Mouse (Mus musculus): ENCODE measurements around the gene Rab6b. TPM values are rescaled to one million over a fixed set of nuclear protein-coding genes. Genes with fewer than 3 reads are reported as not detected.

Gene Rab6b
- polyA plus RNA-seq (2015; fragmentation: Nextera tagmentation; extraction: Ambion mirVana): 82.5 and 86.2 TPM in 2 replicates

DNA sequence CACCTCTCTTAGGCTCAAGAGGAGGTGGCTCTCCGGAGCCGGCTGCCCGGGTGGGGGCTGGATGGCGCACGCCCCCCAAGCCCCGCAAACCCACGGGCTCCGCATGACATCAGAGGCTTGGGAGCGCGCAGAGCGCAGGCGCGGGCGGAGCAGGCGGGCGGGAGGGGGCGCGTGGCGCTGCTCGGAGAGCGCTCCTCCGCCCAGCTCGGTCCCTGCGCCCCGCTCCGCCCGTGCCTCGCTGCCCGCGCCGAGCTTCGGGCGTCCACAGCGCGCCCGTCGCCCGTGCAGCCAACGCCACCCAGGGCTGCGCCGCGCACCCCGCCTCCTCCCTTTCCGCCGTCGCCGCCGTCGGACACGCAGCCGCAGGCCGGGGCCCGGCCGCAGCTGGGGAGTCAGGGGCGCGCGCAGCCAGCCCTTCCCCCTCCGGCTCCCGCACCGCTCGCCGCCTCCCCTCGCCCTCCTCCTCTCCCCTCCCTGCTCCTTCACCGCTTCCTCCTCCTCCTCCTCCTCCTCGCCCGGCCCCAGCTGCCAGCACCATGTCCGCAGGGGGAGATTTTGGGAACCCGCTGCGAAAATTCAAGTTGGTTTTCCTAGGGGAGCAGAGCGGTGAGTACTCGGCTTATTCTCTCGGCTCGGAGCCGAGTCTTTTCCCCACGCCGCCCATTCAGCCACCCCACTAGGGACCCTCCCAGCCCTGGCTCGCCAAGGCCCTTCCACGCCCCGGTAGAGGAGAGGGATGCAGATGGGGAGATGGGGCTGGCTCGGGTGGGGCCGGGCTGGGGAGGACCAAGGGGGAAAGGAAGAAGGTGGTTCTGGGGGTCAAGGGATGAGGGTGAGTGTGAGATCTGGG, at the start of gene Rab6b:
Rab6b (plus strand) TSS at position 167 of the 850 bp plus-strand sequence.
- under 1% methylated on average over 48 of the region's 81 CpGs for WGBS

GRCm38 (mm10) chr9:103063591-103063990, 48.0 kb upstream of the Rab6b start:
- H3K4me3 ChIP-seq: no peak overlapping the region
- no peak for ATAC-seq (ENCODE audit: low read depth)
- no peak overlapping the region for H3K27ac ChIP-seq (replicated peaks)
- no peaks in the 10 kb centered on the region for H3K27me3 ChIP-seq
- H3K4me1 ChIP-seq (replicated peaks): no peaks in the 10 kb centered on the region
- H3K9me3 ChIP-seq: no peaks in the 10 kb centered on the region
- H3K36me3 ChIP-seq: no peaks in the 10 kb centered on the region
- H3K9ac ChIP-seq: no peak overlapping the region
- no peak overlapping the region for H3K4me2 ChIP-seq
- WGBS: 95% methylated on average over 6 of the region's 6 CpGs

More for the DNA sequence above, at the start of gene Rab6b:
- Histone ChIP-seq H3K27ac (replicated peaks) (peak within 1 kb of the TSS; percentile 96), H3K9me3 (no peaks in the 10 kb centered on the region), H3K9ac (peak within 1 kb of the TSS; percentile 92), H3K27me3 (peaks cover 8% of the 10 kb centered on the region; the same call in 1 of the 2 replicates), H3K4me2 (peak within 1 kb of the TSS; percentile 78), H3K4me1 (replicated peaks) (peaks cover 68% of the 10 kb centered on the region), H3K4me3 (peak within 1 kb of the TSS; percentile 81), H3K36me3 (peaks cover 6% of the 10 kb centered on the region; the same call in 1 of the 2 replicates)
- ATAC-seq (ENCODE audit: low read depth): peak; percentile 79

DNA sequence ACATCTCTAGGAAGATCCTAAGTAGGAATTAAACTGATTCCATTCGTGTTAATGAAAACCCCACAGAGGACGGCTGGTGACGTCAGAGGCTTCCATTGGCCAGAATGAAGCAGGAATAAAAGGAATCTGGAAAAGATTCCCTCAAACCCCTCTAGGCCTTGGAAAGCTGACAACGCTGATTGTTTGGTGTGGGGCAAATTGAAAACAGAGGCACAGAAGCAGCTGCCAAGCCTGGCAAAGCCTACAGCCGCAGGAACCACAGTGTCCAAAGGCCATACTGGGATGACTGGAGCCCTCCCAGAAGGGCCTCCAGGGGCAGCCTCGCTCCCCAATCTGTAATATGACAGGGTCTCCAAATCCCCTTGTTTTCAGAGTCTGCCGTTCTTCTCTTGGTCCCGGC, 44.7 kb upstream of the Rab6b start:
- no peaks in the 10 kb centered on the region for H3K9me3 ChIP-seq
- H3K36me3 ChIP-seq: no peaks in the 10 kb centered on the region
- H3K4me3 ChIP-seq: no peak overlapping the region
- H3K4me2 ChIP-seq: no peak overlapping the region
- no peaks in the 10 kb centered on the region for H3K4me1 ChIP-seq (replicated peaks)
- H3K27ac ChIP-seq (replicated peaks): no peak overlapping the region
- no peak for ATAC-seq (ENCODE audit: low read depth)
- H3K9ac ChIP-seq: no peak overlapping the region
- WGBS: 89% methylated on average over 8 of the region's 8 CpGs
- no peaks in the 10 kb centered on the region for H3K27me3 ChIP-seq

GRCm38 (mm10) chr9:103067651-103068050, 43.9 kb upstream of the Rab6b start:
- Histone ChIP-seq H3K27ac (replicated peaks) (no peak overlapping the region), H3K9me3 (no peaks in the 10 kb centered on the region), H3K36me3 (no peaks in the 10 kb centered on the region), H3K9ac (no peak overlapping the region), H3K4me2 (no peak overlapping the region), H3K4me1 (replicated peaks) (no peaks in the 10 kb centered on the region), H3K27me3 (no peaks in the 10 kb centered on the region), H3K4me3 (no peak overlapping the region)
- ATAC-seq (ENCODE audit: low read depth): no peak
- whole genome bisulfite sequencing: 90% methylated on average over 11 of the region's 11 CpGs

DNA sequence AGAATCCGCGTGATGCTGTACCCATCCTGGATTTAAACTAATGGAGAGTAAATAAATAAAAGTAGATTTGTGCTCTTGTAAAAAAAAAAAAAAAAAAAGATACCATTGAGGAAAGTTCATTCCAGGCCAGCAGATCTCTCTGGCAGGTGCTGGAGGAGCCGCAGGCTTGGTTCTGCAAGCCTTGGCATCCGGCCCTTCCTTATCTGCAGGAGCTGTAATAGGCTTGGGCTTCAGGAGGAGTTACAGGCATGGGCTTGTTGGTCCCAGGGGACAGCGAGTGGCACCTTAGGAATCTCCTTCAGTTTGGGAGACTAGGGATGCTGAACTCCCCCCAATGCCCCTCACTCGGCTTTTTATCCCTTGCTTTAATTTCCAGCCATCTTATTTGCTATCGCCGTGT, 42.8 kb upstream of the Rab6b start:
- no peaks in the 10 kb centered on the region for H3K9me3 ChIP-seq
- no peak overlapping the region for H3K27ac ChIP-seq (replicated peaks)
- H3K9ac ChIP-seq: no peak overlapping the region
- no peak overlapping the region for H3K4me3 ChIP-seq
- 94% methylated on average over 8 of the region's 8 CpGs for WGBS
- no peaks in the 10 kb centered on the region for H3K27me3 ChIP-seq
- no peaks in the 10 kb centered on the region for H3K36me3 ChIP-seq
- no peak overlapping the region for H3K4me2 ChIP-seq
- ATAC-seq (ENCODE audit: low read depth): no peak
- no peaks in the 10 kb centered on the region for H3K4me1 ChIP-seq (replicated peaks)

DNA sequence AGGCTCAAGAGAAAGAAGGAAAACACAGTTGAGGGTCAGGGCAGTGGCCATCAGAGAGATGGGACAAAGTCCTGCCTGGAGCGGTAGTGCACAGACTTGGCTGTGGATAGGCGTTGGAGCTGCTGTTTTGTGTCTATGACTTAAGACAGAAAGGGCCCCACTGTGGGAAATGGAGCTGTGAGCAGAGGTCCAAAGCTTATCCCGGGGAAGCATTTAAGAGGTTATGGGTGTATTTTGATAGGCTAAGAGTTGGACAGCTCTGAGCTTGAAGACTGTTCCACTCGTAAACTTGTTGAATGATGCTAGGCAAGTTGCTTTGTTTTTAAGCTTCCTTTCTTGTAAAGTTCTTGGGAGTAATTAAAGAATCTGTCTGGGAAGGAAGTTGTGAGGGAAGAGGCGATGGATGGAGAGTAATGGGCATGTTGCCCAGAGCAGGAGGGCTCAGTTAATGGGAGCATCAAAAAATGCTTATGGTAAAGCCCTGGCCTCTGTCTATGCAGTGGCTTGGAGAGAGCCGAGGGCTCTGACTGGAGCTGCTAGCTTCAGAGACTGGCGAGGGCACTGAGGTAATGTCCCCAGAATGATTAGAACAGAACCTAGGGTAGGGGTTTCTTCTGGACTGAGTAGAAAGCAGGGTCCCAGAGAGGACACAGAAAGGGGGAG, 39.9 kb upstream of the Rab6b start:
- Histone ChIP-seq H3K36me3 (no peaks in the 10 kb centered on the region), H3K4me1 (replicated peaks) (no peaks in the 10 kb centered on the region), H3K9ac (no peak overlapping the region), H3K4me2 (no peak overlapping the region), H3K9me3 (peaks cover 3% of the 10 kb centered on the region; the same call in 1 of the 2 replicates), H3K27me3 (no peaks in the 10 kb centered on the region), H3K4me3 (no peak overlapping the region), H3K27ac (replicated peaks) (no peak overlapping the region)
- WGBS: 81% methylated on average over 7 of the region's 7 CpGs
- ATAC-seq (ENCODE audit: low read depth): no peak

DNA sequence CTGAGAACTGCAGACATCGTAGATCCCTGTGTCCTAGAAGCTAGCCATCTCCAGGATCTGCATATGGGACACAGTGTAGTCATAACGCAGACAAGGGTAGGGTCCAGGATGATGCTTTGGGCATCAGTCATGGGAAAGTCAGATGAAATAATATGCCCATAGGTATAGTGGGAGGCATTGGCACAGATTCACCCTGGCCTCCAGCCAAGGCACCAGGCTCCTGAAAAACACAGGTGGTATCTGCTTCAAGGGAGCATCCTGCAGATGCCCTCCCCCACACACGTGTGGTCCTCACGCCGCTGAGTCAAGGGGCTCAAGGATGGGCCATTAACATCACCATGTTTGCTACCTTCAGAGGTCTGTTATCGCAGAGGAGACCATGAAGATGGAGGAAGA, 39.4 kb upstream of the Rab6b start:
- Histone ChIP-seq H3K9me3 (peaks cover 3% of the 10 kb centered on the region; the same call in 1 of the 2 replicates), H3K4me3 (no peak overlapping the region), H3K9ac (no peak overlapping the region), H3K27me3 (no peaks in the 10 kb centered on the region), H3K4me2 (no peak overlapping the region), H3K27ac (replicated peaks) (no peak overlapping the region), H3K4me1 (replicated peaks) (no peaks in the 10 kb centered on the region), H3K36me3 (no peaks in the 10 kb centered on the region)
- ATAC-seq (ENCODE audit: low read depth): no peak
- 87% methylated on average over 6 of the region's 6 CpGs for WGBS

GRCm38 (mm10) chr9:103072926-103073515, 38.6 kb upstream of the Rab6b start:
- Histone ChIP-seq H3K9me3 (peaks cover 3% of the 10 kb centered on the region; the same call in 1 of the 2 replicates), H3K27ac (replicated peaks) (no peak overlapping the region), H3K36me3 (no peaks in the 10 kb centered on the region), H3K9ac (no peak overlapping the region), H3K27me3 (no peaks in the 10 kb centered on the region), H3K4me1 (replicated peaks) (no peaks in the 10 kb centered on the region), H3K4me3 (no peak overlapping the region), H3K4me2 (no peak overlapping the region)
- no peak for ATAC-seq (ENCODE audit: low read depth)
- WGBS: 91% methylated on average over 11 of the region's 11 CpGs

DNA sequence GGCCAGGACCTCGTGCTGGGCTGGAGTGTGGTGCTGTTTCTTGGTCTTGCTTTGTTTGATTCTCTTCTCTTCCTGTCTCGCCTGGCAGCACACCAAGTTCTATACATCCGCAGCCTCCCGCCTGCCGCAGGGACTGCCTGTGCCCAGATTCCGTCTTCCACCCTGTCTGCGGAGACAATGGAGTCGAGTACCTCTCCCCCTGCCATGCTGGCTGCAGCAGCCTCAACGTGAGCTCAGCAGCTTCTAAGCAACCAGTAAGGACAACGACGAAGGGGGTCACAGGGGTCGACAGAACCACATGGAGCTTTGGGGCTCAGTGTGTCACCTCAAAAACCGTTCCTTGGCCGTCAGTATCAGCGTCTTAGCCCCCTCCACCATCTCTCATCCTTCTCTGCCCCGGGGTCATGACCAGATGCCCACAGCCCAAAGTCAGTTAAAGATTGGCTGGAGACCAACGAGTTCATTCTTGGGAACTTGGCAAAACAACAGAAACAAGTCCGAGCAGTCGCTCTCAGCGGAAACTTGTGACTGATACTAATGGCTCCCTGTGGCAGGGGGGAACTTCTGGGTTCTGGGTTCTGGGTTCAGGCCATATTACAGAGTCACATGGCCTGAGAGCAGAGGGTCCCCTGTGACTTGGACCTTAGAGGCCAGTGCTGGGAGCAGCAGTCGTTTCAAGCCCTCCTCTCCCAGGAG, 34.6 kb upstream of the Rab6b start:
- Histone ChIP-seq H3K9ac (no peak overlapping the region), H3K4me1 (replicated peaks) (no peaks in the 10 kb centered on the region), H3K9me3 (peaks cover 3% of the 10 kb centered on the region; the same call in 1 of the 2 replicates), H3K27me3 (no peaks in the 10 kb centered on the region), H3K4me2 (no peak overlapping the region), H3K4me3 (no peak overlapping the region), H3K27ac (replicated peaks) (no peak overlapping the region), H3K36me3 (no peaks in the 10 kb centered on the region)
- no peak for ATAC-seq (ENCODE audit: low read depth)
- 80% methylated on average over 21 of the region's 21 CpGs for WGBS

DNA sequence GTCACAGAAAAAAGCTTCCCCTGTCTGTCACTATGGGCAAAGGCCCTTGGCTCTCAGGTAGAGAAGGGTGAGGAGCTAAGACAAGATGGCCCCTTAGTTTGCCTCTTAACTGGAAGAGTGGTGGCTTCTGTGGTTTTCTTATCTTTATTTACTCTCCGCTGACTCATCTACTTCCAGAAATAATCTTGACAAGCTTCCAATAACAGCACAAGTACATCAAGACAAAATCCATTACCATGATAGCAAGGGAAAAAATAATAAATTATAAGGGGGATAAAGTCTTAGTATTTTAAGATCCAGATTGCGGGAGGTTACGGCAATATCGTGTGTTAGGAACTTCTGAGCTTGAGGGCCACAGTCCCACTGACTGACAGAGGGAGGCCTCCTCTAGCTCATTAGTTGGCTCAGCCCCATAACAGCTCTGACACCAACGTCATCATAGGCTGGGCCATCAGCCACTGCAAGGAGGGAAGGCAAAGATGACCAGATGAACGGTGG, 33.3 kb upstream of the Rab6b start:
- no peak overlapping the region for H3K4me2 ChIP-seq
- peaks cover 3% of the 10 kb centered on the region; the same call in 1 of the 2 replicates for H3K9me3 ChIP-seq
- H3K4me3 ChIP-seq: no peak overlapping the region
- H3K27me3 ChIP-seq: no peaks in the 10 kb centered on the region
- 0 out of 2 replicates have a peak, but pooled peaks cover 4% of the 10 kb centered on the region for H3K4me1 ChIP-seq (replicated peaks)
- no peak for ATAC-seq (ENCODE audit: low read depth)
- H3K27ac ChIP-seq (replicated peaks): no peak overlapping the region
- no peaks in the 10 kb centered on the region for H3K36me3 ChIP-seq
- 89% methylated on average over 6 of the region's 6 CpGs for WGBS
- no peak overlapping the region for H3K9ac ChIP-seq

DNA sequence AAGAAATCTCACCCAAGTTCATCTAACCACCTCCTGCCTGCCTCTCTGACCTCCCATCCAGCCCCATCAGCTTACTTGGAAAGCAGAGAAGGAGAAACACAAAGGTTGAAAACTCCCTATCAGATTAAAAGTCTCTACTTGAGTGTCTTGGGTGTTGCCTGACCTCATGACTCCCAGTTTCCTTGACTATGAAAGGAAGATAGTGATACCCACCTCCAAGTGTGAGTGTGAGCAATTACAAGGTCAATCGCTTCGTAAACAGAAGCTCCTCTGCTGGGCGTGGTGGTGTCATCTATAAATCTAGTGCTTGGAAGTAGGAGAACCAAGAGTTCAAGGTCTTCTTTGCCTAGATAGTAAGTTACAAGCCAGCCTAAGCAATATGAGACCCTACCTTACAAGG, 31.4 kb upstream of the Rab6b start:
- Histone ChIP-seq H3K9me3 (peaks cover 2% of the 10 kb centered on the region; the same call in 1 of the 2 replicates), H3K4me1 (replicated peaks) (peaks cover 4% of the 10 kb centered on the region; the same call in 1 of the 2 replicates), H3K4me2 (no peak overlapping the region), H3K4me3 (no peak overlapping the region), H3K27me3 (no peaks in the 10 kb centered on the region), H3K36me3 (no peaks in the 10 kb centered on the region), H3K9ac (no peak overlapping the region), H3K27ac (replicated peaks) (no peak overlapping the region)
- WGBS: 94% methylated on average over 3 of the region's 3 CpGs
- no peak for ATAC-seq (ENCODE audit: low read depth)
